Mouse (Mus musculus): Measurements from ENCODE around the gene Gm45837.
A peak's percentile ranks its signal among the peaks of the same experiment; 100 is the strongest.

Gm45837 gene

DNA sequence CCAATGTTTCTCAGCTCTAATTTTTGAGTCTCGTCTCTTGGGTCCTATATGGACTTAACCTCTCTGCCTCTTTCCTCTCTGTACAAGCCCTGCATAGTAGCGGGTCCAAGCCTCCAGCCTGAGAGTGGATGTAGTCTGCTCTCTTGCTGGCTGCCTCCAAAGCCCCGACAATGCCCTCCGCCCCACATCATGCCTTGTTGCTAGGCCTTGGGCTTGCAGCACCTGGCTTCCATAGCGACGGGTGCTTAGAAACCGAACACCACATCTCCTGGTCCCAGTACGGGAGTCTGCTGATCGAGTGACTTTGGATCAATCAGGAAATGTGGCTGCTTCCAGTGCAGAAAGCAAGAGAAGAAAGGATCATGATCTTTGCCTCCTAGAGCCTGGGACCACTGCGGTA, 32.4 kb downstream of the Gm45837 start:
- DNase-seq (ENCODE audit: low spot score in 2 of 2): no peak

DNA sequence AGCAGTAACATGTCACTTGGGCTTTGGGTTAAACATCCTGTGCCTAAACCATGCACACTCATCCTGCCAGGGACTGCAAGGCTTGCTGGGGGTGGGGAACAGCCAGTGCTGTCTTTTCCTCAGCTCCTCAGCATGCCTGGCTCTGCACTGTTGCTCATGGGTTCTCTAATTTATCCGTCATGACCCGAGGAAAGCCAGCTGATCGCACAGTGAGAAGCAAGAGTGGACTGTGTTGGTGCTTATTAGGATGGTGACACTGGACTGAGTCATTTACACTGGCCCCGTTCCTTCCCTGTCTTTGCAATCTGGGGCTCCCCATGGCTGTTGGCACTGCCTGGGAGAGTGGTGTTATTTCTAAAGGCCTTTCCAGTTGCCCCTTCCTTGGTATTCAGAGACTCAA, 33.5 kb downstream of the Gm45837 start:
- no peak for DNase-seq (ENCODE audit: low spot score in 2 of 2)

DNA sequence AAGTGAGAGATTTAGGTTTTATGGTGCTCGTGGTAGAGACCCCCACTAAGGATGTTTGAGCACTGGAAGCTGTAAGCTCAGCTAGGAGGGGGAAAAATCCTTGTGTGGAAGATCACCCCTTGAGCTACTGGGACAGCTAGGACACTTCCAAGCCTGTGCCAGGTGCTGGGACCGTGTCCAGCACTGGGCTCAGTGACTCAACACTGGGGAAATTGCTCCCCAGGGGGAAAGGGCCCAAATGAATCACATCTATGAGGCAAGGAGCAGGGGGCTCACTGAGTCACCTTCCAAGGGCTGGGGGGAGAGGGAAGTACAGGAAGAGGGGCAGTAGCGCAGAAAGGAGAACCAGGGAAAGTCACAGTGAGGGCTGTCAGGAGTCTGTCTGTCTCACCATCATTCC, 39.2 kb downstream of the Gm45837 start:
- DNase-seq (ENCODE audit: low spot score in 2 of 2): no peak

DNA sequence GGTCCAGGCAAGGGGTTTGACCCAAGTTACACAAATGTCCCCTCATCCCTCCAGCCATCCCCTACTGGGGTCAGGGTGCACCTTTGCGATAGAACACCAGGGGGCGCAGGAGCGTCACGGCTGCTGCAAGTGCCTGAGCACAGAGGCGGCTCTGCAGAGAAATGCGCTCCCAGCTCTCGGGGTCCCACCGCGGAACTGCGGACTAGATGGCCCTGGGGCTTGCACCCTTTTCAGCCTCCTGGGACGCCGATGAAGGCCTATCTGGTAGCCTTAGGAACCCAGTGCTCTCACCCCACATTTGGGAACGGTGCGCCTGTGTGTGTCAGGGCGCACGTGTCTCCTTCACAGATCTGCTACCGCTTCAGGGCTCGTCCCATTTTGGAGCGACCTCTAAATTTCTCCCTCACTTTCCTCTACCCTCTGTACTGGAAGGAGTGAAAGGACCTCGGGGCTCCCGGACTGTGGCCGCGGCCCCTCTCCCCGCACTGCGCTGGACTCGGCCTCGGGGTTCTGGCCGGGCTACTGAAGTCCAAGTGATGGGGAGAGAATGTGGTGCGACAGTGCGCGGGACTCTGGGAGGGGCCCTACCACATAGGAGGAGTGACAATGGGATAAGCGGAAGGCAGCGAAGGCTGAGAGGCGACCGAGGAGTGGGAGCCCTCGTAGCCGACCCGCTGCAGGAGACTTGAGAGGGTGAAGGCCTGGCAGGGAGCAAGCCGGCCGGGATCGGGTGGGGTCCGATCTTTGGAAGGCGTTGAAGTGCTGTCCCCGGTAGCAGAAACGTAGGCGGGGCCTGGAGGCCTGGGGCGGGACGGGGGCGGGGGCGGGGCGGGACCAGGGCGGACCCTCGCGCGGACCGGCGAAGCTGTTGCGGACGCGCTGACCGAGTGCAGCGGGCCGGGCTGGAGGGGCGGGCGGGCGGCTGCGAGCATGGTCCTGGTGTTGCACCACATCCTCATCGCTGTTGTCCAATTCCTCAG, 40.0 kb downstream of the Gm45837 start:
- peak; percentile 84 to 96 for DNase-seq (ENCODE audit: low spot score in 2 of 2)

DNA sequence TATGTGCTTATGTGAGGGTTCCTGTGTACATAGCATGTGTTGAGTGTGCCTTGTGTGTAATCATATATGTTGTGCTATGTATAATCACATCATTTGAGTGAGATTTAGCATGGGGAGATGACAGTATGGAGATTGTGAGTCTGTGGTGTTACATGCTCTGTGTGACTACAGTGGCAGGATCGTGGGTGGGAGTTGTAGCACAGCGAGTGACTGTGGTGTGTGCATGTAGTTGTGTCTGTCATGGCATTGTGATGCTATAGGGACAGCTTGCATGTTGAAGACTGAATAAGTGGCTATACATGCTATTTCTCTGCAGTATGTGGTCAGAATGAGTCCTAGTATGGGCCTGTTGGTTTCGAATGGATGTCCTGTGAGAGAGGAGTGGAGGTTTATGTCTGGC, 42.0 kb downstream of the Gm45837 start:
- no peak for DNase-seq (ENCODE audit: low spot score in 2 of 2)

DNA sequence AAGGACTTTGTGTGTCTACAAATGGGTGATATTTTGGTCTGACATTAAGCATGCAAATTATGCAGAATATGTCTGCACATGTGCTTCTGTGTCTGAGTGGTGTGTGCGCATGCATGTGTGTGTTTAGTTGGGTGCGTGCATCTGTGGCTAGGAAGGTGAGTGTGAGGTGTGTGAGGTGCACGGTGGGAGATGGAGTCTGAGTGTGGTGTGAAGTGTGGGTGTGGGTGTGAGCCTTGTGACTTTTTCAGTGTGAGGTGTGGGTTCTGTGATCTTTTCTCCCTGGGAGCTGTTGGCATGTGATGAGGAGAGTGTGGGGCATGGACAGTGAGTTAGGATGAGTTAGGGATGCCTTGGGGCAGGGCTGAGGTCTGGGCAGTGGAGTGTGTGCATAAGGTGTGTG, 42.6 kb downstream of the Gm45837 start:
- no peak for DNase-seq (ENCODE audit: low spot score in 2 of 2)

DNA sequence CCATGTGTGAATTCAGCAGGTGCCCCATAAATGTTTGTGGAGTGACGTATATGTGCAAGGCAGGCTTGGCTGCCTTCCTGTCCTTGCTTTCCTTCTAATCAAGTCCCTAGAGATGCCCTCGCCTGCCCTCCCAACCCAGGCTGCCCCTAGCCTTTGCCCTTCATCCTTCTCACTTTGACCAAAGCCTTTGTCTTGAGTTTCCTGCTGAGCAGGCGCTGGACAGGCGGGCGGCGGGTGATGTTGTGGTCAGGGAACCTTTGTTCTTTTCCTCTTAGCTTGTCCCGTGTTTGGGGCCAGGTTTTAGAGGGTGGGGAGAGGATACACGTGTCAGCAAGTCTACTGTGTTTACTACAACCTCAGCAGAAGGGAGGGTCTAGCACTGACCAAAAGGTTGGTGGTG, 43.0 kb downstream of the Gm45837 start:
- no peak for DNase-seq (ENCODE audit: low spot score in 2 of 2)

DNA sequence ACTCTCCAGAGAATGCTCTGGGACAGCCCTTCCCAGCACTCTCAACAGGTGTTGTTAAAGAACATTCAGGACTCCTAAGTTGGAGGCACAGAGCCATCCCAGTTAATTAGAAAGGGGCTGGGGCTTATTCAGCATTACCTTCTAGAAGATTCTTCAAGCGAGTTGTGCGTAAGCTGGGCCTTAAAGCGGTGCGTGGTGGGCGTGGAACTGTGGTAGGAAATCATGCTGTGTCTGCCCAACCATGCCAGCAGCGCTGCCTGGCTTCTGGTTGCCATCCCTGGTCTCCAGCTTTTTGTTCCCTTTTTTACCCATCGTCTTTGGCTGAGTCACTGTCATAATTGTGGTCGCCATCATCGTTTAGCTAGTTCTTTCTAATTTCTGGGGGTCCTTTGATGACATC, 43.8 kb downstream of the Gm45837 start:
- DNase-seq (ENCODE audit: low spot score in 2 of 2): peak in 1 of 2 experiments; percentile 13

DNA sequence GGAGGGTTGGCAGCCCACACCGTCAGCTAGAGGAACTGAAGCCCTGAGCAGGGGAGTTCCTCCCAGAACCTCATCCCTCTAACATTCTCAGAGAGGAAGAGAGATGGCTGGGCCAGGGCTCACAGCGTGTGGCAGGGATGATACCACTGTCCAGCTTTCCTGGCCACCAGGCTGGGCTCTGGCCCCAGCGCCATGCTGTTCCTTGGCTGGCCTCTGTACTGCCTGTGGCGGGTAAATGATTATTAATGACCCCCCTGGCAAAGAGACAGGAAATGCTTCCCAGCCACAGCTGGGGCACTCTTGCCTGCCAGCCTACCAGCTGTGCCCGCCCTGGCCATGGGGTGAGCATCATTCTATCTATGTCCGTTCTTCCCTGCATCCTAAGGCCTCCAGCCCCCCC, 44.5 kb downstream of the Gm45837 start:
- DNase-seq (ENCODE audit: low spot score in 2 of 2): no peak

DNA sequence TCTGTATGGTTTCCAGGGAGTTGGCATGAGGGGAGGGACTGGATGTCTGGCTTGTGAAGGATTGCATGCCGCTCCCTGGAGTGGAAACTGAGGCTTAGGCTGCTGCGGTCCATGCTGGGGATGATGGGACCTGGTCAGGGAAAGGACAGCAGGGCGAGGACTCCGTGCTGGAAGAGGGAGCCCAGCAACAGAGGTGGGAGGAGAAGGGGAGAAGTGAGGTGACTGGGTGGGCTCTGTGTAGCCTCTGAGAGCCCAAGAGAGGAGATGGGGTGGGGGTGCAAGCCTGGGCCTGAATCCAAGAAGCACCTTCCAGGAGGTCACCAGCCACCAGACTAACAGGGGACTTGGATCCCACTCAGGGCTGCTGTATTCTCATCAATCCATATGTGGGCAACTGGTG, 45.6 kb downstream of the Gm45837 start:
- DNase-seq (ENCODE audit: low spot score in 2 of 2): no peak

DNA sequence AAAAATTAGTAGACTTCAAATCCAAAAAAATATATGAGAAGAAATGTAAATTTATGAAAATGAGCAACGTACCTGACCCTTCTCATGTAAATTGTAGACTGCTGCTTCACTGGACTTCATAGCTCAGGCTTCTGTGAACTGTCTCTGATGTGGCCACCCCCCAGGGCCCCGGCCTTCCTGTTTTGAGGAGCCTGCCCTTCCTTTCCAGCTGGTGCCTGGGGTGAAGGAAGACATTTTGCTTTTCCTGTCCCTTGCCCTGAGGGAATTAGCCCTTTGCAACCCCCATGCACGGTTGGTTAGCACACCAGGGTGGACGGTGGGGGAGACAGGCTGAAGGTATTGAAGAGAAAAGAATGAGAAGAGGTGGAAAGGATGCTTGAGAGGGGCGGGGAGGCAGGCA, 46.1 kb downstream of the Gm45837 start:
- peak in 1 of 2 experiments; percentile 56 for DNase-seq (ENCODE audit: low spot score in 2 of 2)

DNA sequence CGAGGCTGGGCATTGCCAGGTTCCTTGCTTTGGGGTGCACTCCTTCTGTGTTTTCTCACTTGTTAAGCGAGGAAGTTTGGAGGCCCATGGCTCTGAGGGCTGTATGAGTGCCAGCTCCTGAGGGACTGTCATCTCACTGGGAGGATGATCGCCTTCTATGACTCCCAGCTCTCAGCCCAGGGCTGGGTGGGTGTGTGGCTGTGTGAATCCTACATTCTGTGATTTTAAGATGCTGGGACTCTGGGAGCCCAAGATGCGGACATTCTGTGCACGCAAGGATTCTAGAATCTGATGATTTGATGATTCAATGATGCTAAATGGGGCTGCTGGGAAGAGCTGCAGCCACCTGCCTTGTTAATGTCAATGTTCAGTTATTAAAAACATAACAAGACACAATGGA, 46.6 kb downstream of the Gm45837 start:
- DNase-seq (ENCODE audit: low spot score in 2 of 2): peak in 1 of 2 experiments; percentile 11

DNA sequence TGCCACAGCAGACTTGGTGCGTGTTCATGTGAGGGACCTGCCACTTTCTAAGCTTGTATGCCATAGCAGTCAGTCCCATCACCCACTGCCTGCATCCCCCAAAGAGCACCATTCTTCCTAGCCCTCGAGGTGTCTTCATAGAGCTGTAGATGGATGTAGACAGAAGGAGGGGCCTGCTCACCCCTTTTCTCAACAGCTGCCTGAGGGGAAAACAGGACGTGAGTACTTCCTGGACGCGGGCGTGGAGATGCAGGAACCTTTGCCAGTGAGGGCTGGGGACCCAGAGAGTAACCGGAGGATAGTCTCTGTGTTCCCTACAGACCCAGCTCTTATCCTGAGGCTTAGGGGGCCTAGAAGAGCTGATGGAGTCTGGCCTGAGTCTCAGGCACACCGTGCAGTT, 47.1 kb downstream of the Gm45837 start:
- peak in 1 of 2 experiments; percentile 14 for DNase-seq (ENCODE audit: low spot score in 2 of 2)

DNA sequence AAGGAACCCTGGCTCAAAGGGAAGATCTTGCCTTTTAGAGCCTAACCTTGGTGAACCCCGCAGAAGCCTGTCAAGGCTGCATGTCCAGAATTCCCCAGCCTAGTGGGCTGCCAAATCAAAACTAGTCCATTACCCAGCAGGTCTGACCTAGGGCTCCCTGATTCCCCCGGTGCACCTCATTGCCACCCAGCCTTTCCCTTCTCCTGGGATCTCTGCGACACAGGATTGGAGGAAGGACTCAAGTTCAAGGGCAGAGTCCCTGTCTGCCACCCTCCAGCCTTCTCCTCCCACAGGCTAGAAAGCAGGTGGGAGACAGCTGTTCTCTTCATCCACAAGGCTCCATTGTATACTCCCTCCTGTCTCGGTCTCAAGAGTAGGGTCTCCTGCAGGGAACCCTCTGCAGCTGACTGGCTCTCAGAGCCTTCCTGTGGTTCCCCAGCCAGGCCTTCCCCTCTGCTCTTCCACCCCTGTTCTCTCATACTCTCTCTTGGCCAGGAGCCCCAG, 47.6 kb downstream of the Gm45837 start:
- no peak for DNase-seq (ENCODE audit: low spot score in 2 of 2)

DNA sequence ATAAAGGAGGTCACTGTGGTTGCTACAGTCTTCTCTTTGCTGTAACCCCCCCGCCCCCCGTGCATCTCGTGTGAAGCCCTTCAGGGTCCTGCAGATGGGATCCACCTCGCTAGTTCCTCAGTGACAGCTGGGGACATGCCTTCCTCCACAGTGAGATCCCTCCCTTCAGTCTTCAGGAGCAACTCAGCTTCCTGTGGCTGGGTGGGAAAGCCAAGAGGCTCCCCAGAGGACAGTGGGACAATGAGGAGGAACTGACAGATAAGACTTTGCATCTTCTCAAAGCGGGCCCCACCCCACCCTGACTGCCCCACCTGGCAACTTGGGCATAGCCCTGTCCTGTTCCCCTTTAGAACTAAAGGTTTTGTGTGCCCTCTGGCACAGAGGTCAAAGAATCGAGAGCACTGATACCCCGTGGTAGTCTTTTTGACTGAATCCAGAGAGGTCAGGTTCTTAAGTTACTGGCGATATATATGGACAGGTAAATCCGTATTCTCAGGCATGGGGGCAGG, 48.7 kb downstream of the Gm45837 start:
- DNase-seq (ENCODE audit: low spot score in 2 of 2): peak in 1 of 2 experiments; percentile 39

DNA sequence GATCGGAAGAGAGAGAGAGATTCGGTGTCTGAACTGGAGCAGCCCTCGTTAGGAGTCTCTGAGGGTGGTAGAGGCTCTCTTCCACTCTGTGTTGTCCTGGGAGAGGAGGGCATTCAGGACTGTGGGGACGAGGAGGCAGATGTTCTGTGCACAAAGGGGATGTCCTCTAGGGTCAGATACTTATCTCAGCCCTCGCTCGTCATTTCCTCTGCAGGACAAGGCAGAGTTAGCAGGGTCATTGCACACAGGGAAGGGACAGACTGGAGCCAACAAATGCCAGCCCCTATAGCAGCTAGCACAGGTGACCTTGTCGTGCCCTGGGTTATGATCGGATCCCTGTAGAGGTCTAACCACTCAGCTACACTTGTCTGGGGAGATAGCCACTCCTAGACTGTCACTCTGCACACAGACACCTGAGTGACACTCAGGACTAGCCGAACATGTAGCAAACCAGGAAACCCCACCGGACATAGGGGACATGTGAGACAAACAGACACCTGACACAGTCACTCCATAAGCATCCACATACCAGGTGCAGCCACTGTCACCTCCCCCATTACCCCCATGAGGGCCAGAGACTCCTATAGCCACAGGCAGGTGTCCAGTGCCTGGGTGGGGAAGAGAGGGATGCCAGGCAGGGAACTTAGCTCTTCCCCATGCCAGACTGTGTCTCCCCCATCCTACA, 49.4 kb downstream of the Gm45837 start:
- no peak for DNase-seq (ENCODE audit: low spot score in 2 of 2)

DNA sequence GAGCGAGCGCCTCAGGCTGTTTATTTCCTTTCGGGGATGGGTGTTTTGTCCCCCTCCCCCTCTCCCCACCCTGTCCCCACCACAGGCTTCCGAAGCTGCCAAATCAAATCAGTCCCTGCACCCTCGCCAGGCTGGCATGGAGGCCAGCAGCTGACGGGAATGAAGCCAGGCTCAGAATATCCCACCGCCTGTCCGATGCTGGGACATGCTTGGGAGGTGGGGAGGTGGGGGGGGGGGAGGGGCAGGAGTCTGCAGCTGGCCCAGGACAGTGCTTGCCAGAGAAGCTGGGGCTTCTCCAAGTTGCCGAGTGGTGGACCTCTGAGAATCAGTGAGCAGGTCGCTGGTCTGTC, 49.9 kb downstream of the Gm45837 start:
- DNase-seq (ENCODE audit: low spot score in 2 of 2): no peak

DNA sequence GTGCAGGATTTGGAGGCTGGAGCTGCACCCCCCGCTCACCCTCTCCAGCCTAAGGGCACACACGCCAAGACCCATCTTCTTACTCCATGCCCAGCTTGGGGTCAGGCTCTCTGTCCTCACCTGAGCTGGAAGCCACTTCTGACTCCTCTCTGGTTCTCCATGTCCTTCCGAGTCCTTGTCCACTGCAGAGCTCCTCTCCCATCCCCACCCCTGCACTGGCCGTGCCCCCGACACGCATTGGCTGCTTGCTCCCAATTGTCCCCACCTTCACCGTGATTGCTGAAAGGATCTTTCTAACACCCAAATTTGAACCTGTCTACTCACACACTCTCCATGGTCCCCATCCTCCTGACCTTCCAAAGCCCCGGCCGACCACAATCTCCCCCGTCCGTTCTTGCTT, 50.9 kb downstream of the Gm45837 start:
- no peak for DNase-seq (ENCODE audit: low spot score in 2 of 2)

DNA sequence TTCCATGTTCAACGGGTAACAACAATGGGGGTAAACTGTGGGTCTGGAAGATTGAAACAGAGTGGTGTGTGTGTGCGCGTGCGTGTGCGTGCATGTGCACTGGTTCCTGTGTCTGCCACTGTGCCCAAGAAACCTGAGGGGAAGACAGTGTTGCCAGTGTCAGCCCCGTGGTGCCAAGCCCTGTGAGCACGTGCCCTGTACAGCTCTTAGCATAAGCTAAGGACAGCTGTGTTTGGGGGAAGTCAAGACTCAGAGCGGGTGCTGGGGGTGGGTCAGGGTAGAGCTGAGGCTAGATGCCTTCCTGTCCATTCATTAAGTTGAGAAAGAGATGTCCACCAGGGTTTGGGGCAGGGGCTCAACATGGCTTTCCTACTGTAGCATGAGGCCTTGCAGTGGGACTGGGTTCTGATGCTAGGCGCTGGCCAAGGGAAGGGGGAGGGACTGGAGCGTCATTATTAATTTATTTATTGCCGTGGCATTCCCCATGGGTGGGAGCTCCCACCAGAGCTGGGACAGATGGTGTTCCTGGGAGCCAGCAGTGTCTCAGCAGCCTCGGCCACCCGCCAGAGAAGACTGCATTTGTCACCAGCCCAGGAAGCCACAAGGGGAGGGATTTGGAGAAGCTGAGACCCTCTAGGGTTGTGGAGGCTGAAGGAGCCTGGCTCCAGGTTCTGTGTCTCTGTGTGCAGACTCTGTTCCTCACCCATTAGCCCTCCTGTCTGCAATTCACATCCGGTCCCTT, 51.8 kb downstream of the Gm45837 start:
- DNase-seq (ENCODE audit: low spot score in 2 of 2): peak in 1 of 2 experiments; percentile 37

DNA sequence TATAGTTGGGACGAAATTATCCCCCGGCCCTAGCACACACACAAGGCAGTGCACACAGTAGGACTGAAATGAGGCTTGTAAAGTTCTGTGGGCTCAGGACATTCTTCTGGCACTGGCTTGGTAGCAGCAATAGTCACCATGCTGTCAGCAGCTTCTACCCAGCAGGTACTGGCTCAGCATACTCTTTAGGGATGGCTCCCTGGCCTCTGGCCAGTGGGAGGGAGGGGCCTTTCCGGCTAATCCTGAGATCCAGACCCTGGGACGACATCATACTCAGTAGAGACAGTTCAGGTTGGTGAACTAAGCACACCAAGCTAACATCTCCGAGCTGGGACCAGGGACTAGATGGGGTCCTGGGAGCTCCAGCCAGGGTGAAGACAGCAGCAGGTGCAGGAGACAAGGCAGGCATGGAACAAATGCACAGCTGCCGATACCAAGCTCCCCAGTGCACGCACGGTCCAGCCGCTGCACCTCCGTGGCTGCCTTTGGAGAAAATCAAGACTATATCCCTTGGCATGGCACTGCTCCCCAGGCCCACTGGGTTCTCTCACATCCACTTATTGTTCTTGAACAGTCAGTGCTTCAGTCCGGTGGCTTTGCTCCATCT, 53.1 kb downstream of the Gm45837 start:
- no peak for DNase-seq (ENCODE audit: low spot score in 2 of 2)

DNA sequence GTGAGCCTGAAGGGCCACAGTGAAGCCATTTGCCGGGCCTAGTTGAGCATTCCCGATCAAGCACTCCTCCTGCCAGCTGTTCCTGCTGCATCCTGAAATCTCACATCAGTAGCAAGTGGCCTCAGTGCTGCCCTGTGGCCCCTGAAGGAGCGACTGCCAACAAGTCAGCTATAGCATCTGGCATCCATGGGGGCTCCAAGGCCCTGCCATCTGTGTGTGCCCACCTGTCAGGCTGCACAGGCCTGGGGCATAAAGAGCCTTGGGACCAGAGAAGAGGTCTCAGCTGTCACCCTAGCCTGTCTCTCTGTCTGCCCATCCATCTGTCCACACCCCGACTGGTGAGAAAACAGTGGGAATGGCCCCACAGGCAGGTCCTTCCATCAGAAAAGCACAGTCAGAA, 54.2 kb downstream of the Gm45837 start:
- peak in 1 of 2 experiments; percentile 11 for DNase-seq (ENCODE audit: low spot score in 2 of 2)
